Mouse (Mus musculus): ENCODE results near the gene Sgms2.

Gene Sgms2

GRCm38 (mm10) chr3:131469636-131470035 is 21.6 kb downstream of the Sgms2 start:
- no peak for TF ChIP-seq NANOG (IDR thresholded peaks at IDR 0.05; ENCODE audit: borderline replicate concordance, low read length)
- TF ChIP-seq CTCF (conservative IDR thresholded peaks at IDR 0.05; ENCODE audit: low read length): no peak
- no peak for TF ChIP-seq POU5F1 (IDR thresholded peaks at IDR 0.05; ENCODE audit: borderline replicate concordance, low read length)

DNA sequence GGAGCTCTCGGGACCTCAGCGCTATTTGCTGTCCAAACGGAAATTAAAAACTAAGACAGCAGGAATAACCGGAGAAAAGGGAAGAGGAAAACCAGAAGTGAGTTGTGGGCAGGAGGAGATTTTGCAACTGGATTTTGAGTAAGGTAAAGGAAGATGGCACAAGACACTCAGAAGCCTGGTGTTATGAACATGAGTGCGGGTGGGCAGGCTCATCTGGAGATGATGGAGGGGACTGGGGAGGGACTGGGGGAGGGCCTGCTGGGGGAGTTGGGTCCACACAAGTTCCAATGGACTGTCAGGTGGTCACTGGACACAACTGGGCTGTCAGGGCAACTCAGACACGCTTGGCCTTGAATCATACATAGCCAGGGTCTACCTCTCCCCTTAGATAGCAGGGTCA is 24.8 kb downstream of the Sgms2 start:
- Histone ChIP-seq H3K4me3 (replicated peaks; ENCODE audit: low read length) (no peak overlapping the region), H3K27me3 (ENCODE audit: insufficient read depth, low read length) (no peaks in the 10 kb centered on the region), H3K9me3 (ENCODE audit: low read length) (no peaks in the 10 kb centered on the region), H3K4me1 (replicated peaks; ENCODE audit: low read depth, low read length) (peaks cover 32% of the 10 kb centered on the region), H3K36me3 (ENCODE audit: insufficient read depth, low read length) (no peaks in the 10 kb centered on the region)
- TF ChIP-seq CTCF (conservative IDR thresholded peaks at IDR 0.05; ENCODE audit: low read length) (no peak), POU5F1 (IDR thresholded peaks at IDR 0.05; ENCODE audit: borderline replicate concordance, low read length) (no peak), NANOG (IDR thresholded peaks at IDR 0.05; ENCODE audit: borderline replicate concordance, low read length) (no peak)

More at GRCm38 (mm10) chr3:131469636-131470035, 21.6 kb downstream of the Sgms2 start:
- Histone ChIP-seq H3K4me3 (replicated peaks; ENCODE audit: low read length) (no peak overlapping the region), H3K27me3 (ENCODE audit: insufficient read depth, low read length) (no peaks in the 10 kb centered on the region), H3K36me3 (ENCODE audit: insufficient read depth, low read length) (no peaks in the 10 kb centered on the region), H3K4me1 (replicated peaks; ENCODE audit: low read depth, low read length) (peaks cover 59% of the 10 kb centered on the region), H3K9me3 (ENCODE audit: low read length) (no peaks in the 10 kb centered on the region)

GRCm38 (mm10) chr3:131465536-131466260 is 25.5 kb downstream of the Sgms2 start:
- peaks cover 29% of the 10 kb centered on the region for H3K4me1 ChIP-seq (replicated peaks; ENCODE audit: low read depth, low read length)
- no peaks in the 10 kb centered on the region for H3K27me3 ChIP-seq (ENCODE audit: insufficient read depth, low read length)
- H3K36me3 ChIP-seq (ENCODE audit: insufficient read depth, low read length): no peaks in the 10 kb centered on the region
- TF ChIP-seq CTCF (conservative IDR thresholded peaks at IDR 0.05; ENCODE audit: low read length) (no peak), POU5F1 (IDR thresholded peaks at IDR 0.05; ENCODE audit: borderline replicate concordance, low read length) (no peak), NANOG (IDR thresholded peaks at IDR 0.05; ENCODE audit: borderline replicate concordance, low read length) (no peak)
- no peak overlapping the region for H3K4me3 ChIP-seq (replicated peaks; ENCODE audit: low read length)
- H3K9me3 ChIP-seq (ENCODE audit: low read length): no peaks in the 10 kb centered on the region

- TF ChIP-seq CTCF (conservative IDR thresholded peaks at IDR 0.05; ENCODE audit: low read length) (no peak), POU5F1 (IDR thresholded peaks at IDR 0.05; ENCODE audit: borderline replicate concordance, low read length) (no peak), NANOG (IDR thresholded peaks at IDR 0.05; ENCODE audit: borderline replicate concordance, low read length) (no peak)
- Histone ChIP-seq H3K4me1 (replicated peaks; ENCODE audit: low read depth, low read length) (peaks cover 24% of the 10 kb centered on the region), H3K36me3 (ENCODE audit: insufficient read depth, low read length) (no peaks in the 10 kb centered on the region), H3K4me3 (replicated peaks; ENCODE audit: low read length) (peak overlapping the region; percentile 20; the same call in 1 of the 2 replicates), H3K9me3 (ENCODE audit: low read length) (no peaks in the 10 kb centered on the region), H3K27me3 (ENCODE audit: insufficient read depth, low read length) (no peaks in the 10 kb centered on the region)
Measured at GRCm38 (mm10) chr3:131372996-131373395, 118.2 kb downstream of the Sgms2 start.

DNA sequence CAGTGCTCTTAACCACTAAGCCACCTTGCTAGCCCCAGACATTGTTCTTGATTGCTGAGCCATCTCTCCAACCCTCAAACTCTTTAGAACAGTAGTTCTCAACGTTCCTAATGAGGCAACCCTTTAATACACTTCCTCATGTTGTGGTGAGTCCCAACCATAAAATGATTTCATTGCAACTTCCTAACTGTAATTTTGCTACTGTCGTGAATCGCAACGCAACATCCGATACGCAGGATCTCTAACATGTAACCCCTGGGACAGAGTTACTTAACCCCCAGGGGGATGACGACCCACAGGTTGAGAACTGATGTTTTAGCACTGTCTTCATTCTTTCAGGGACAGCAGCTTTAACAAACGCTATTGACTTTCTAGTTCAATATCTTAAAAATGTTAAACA is 122.5 kb downstream of the Sgms2 start:
- H3K4me1 ChIP-seq (replicated peaks; ENCODE audit: low read depth, low read length): peaks cover 42% of the 10 kb centered on the region
- H3K27me3 ChIP-seq (ENCODE audit: insufficient read depth, low read length): no peaks in the 10 kb centered on the region

GRCm38 (mm10) chr3:131367452-131367851 is 123.8 kb downstream of the Sgms2 start:
- H3K27me3 ChIP-seq (ENCODE audit: insufficient read depth, low read length): no peaks in the 10 kb centered on the region
- peaks cover 43% of the 10 kb centered on the region for H3K4me1 ChIP-seq (replicated peaks; ENCODE audit: low read depth, low read length)
- H3K36me3 ChIP-seq (ENCODE audit: insufficient read depth, low read length): no peaks in the 10 kb centered on the region
- no peak overlapping the region for H3K4me3 ChIP-seq (replicated peaks; ENCODE audit: low read length)
- H3K9me3 ChIP-seq (ENCODE audit: low read length): no peaks in the 10 kb centered on the region
- TF ChIP-seq POU5F1 (IDR thresholded peaks at IDR 0.05; ENCODE audit: borderline replicate concordance, low read length): no peak
- no peak for TF ChIP-seq NANOG (IDR thresholded peaks at IDR 0.05; ENCODE audit: borderline replicate concordance, low read length)
- TF ChIP-seq CTCF (conservative IDR thresholded peaks at IDR 0.05; ENCODE audit: low read length): no peak

More for the DNA sequence above, 122.5 kb downstream of the Sgms2 start:
- no peaks in the 10 kb centered on the region for H3K9me3 ChIP-seq (ENCODE audit: low read length)
- TF ChIP-seq NANOG (IDR thresholded peaks at IDR 0.05; ENCODE audit: borderline replicate concordance, low read length) (no peak), POU5F1 (IDR thresholded peaks at IDR 0.05; ENCODE audit: borderline replicate concordance, low read length) (no peak), CTCF (conservative IDR thresholded peaks at IDR 0.05; ENCODE audit: low read length) (no peak)
- H3K4me3 ChIP-seq (replicated peaks; ENCODE audit: low read length): no peak overlapping the region
- no peaks in the 10 kb centered on the region for H3K36me3 ChIP-seq (ENCODE audit: insufficient read depth, low read length)

GRCm38 (mm10) chr3:131364632-131365446 is 126.4 kb downstream of the Sgms2 start:
- Histone ChIP-seq H3K36me3 (ENCODE audit: insufficient read depth, low read length) (no peaks in the 10 kb centered on the region), H3K27me3 (ENCODE audit: insufficient read depth, low read length) (no peaks in the 10 kb centered on the region), H3K9me3 (ENCODE audit: low read length) (no peaks in the 10 kb centered on the region), H3K4me3 (replicated peaks; ENCODE audit: low read length) (peak overlapping the region; percentile 45), H3K4me1 (replicated peaks; ENCODE audit: low read depth, low read length) (peaks cover 36% of the 10 kb centered on the region)
- no peak for TF ChIP-seq CTCF (conservative IDR thresholded peaks at IDR 0.05; ENCODE audit: low read length)
- no peak for TF ChIP-seq NANOG (IDR thresholded peaks at IDR 0.05; ENCODE audit: borderline replicate concordance, low read length)
- no peak for TF ChIP-seq POU5F1 (IDR thresholded peaks at IDR 0.05; ENCODE audit: borderline replicate concordance, low read length)

GRCm38 (mm10) chr3:131364194-131364593 is 127.0 kb downstream of the Sgms2 start:
- Histone ChIP-seq H3K4me1 (replicated peaks; ENCODE audit: low read depth, low read length) (peaks cover 30% of the 10 kb centered on the region), H3K36me3 (ENCODE audit: insufficient read depth, low read length) (no peaks in the 10 kb centered on the region), H3K9me3 (ENCODE audit: low read length) (no peaks in the 10 kb centered on the region), H3K4me3 (replicated peaks; ENCODE audit: low read length) (peak overlapping the region; percentile 45), H3K27me3 (ENCODE audit: insufficient read depth, low read length) (no peaks in the 10 kb centered on the region)
- no peak for TF ChIP-seq NANOG (IDR thresholded peaks at IDR 0.05; ENCODE audit: borderline replicate concordance, low read length)
- TF ChIP-seq POU5F1 (IDR thresholded peaks at IDR 0.05; ENCODE audit: borderline replicate concordance, low read length): no peak
- no peak for TF ChIP-seq CTCF (conservative IDR thresholded peaks at IDR 0.05; ENCODE audit: low read length)
